Mouse (Mus musculus) thymus, adult 2 months (tissue): ENCODE data around the gene Efcab10.

Source experiments
- CTCF ChIP-seq: fragments of 200-500 bp; IDR thresholded peaks from 2 replicates; pipeline ENCODE4 v1.5.1; 2012; ENCODE audit warnings: mild to moderate bottlenecking, control low read depth, low read length, moderate library complexity, borderline replicate concordance; ENCODE audit not compliant: control insufficient read depth, poor library complexity, insufficient read depth; ENCODE audit errors: extremely low read depth
- POLR2A ChIP-seq: fragments of 200-500 bp; IDR thresholded peaks from 2 replicates; pipeline ENCODE4 v1.6.1; 2012; ENCODE audit warnings: mild to moderate bottlenecking, low read length, control low read depth, moderate library complexity; ENCODE audit not compliant: control insufficient read depth, poor library complexity, insufficient read depth; ENCODE audit errors: extremely low read depth

DNA sequence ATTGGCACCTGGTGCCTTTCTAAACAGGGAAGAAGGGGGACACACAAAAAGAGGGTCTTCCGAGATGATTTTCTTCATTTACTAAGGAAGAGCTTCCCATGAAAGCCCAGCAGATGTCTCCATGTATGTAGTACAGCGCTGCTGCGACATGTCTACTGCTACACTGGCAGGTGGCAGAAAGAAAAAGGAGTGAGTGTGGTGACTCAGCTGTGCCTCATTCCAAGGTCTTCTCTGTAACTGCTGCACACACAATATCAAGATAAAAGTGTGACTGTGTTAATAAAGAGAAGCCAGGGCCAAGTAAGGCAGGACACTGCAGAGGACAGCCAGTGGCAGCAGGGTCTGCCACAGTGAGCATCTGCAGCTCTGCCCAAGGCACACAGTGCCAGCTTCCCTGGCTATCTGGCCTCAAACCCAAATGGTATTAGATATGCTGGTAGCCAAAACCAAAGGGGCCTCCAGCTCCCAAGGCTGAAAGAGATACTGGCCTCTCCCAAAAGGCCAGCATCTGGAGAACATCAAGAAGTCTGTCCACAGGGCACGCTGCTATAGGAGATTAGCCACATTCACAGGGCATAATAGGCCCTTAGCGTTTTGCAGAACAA is 34.7 kb upstream of the Efcab10 start:
- TF ChIP-seq CTCF (no peak), POLR2A (no peak)
